Mouse (Mus musculus) urinary bladder, postnatal 25 days (tissue): ENCODE results near the gene Wdr64.

Experiments used
- DNase-seq: peaks from one replicate; pipeline ENCODE4 v3.0.0; 2022; ENCODE audit warnings: low spot score

The Wdr64 gene

GRCm38 (mm10) chr1:175698293-175698692 lies at the start of gene Wdr64:
Gene Wdr64 (plus strand): TSS chr1:175698593.
- no peak for DNase-seq

DNA sequence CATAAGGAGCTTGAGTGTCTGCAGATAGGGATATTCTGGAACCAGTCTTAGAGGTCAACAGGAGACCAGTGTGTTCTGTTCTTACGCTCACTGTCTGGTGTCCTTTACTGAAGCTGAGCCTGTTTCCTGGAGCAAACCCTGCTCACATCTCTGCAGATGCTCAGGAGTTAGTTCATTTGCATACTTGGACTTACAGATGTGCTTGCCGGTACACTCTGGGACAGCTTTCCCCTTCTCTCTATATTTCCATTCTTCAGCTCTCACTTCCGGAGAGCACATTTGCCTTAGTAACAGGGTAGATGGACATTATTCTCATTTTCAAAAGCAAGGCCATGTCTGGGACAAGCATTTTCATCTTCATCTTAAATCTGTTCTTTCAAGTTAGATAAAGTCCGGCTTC lies 49.8 kb upstream of the Wdr64 start:
- DNase-seq, result no peak

- DNase-seq, result no peak
These were observed 38.5 kb upstream of the Wdr64 start for GRCm38 (mm10) chr1:175659900-175660299.

DNA sequence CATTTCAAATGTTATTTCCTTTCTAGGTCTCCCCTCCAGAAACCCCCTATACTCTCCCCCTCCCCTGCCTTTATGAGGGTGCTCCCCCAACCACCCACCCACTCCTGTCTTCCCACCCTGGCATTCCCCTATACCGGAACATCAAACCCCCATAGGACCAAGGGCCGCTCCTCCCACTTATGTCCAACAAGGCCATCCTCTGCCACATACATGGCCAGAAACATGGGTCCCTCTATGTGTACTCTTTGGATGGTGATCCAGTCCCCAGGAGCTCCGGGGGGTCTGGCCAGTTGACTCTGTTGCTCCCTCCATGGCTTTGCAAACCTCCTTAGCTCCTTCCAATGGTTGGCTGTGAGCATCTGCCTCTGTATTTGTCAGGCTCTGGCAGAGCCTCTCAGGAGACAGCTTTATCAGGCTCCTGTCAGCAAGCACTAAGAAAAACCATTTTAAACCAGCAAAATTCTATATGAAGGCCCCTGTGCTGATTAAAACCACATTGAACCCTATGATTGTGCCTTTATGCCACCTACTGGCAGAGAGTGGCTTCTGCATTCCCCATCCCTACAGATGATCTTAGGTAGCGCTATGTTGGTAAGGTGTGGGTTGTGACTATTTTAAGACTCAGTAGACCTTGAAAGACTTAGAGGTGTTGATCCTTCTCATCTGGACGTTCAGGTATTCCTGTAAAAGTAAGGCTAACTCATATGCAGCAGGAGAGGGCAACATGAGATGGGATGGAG lies 29.6 kb upstream of the Wdr64 start:
- DNase-seq, result no peak

DNA sequence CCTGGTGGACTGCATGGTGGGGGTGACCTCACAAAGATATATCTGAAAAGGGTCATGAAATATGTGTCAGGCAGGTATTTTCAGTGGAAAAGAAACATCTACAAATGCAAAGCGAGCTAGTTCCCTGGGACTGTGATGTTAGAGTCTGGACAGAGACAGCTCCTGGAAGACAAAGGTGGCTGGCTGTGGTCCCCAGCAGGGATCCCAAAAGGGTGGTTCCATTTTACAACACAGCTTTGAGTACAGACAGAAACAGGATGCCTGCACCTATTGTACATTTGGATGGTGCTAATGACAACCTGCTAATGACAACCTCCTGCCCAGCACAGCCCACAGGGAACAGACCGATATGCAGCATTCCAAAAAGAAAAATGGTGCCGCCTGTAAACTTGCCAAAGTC lies 28.9 kb upstream of the Wdr64 start:
- DNase-seq, result no peak

GRCm38 (mm10) chr1:175670042-175670441 lies 28.4 kb upstream of the Wdr64 start:
- no peak for DNase-seq

GRCm38 (mm10) chr1:175671626-175672025 lies 26.8 kb upstream of the Wdr64 start:
- no peak for DNase-seq

DNA sequence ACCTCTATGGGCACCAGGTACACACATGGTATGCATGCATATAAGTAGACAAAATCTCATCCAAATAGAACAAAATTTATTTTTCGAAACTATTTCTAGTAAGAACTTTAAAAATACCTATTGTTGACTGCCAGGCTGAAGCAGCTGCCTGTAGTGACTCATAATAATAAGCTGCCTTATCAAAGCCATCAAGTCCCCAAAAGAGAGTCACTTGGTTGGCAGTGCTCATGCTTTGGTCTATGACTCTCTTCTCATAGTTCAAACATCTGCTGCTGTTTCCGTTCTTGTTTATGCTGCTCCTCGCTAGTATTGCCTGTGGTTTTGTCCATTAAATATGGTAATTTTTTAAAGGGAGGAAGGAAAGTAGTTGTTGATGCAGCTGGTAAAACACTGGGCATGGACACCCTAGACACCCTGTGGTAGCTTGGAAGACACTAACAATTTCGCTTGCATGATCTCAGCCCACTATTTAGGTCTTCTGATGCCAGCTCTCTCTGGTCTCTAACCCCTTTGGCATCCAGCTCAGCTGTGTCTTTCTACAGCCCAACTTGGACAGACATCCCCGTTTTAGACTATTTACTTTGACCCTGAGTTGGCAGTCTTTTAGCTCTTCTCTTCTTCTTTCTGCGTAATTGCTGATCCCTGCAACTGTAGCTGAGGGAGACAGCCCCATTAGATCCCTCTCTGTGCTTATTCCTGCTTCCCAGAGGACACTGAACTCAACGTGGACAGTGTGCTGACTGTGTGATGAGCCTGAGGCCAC lies 24.6 kb upstream of the Wdr64 start:
- no peak for DNase-seq

GRCm38 (mm10) chr1:175675116-175675515 lies 23.3 kb upstream of the Wdr64 start:
- DNase-seq, result no peak

DNA sequence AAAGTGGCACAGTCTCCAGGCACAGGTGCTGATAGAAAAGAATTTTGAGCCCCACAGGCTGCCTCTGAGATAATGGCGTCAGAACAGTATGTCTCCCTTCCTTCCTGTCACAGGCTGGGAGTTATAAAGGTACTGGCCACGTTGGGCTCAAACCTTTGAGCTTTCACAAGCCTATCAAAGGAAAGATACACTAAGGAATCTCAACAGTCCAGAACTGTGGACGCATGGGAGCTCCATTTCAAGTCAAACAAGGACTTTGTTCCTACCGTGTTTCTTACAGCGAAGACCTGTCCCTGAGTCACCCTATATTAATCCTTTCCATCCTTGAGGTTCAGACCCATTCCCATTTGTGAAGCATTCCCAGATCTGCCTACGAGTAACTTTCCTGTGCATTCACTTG lies 20.9 kb upstream of the Wdr64 start:
- DNase-seq, result no peak

DNA sequence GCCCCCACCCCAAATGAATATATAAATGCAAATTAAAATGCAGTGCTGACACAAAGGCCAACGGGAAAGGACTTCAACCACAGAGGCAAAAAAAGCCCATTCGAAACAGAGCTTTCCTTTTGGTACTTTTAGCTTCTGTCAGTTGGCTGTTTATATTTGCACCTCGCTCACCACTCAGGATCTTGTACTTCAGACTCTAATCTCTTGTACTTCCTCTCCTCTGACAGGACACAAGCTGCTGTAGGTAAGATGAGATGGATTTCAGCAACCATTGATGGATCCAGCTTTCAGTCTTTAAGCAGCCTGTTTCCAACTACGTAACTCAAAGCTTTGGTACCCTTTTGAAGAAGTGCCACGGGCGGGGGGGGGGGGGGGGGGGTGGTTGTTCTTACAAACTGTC lies 17.4 kb upstream of the Wdr64 start:
- no peak for DNase-seq

DNA sequence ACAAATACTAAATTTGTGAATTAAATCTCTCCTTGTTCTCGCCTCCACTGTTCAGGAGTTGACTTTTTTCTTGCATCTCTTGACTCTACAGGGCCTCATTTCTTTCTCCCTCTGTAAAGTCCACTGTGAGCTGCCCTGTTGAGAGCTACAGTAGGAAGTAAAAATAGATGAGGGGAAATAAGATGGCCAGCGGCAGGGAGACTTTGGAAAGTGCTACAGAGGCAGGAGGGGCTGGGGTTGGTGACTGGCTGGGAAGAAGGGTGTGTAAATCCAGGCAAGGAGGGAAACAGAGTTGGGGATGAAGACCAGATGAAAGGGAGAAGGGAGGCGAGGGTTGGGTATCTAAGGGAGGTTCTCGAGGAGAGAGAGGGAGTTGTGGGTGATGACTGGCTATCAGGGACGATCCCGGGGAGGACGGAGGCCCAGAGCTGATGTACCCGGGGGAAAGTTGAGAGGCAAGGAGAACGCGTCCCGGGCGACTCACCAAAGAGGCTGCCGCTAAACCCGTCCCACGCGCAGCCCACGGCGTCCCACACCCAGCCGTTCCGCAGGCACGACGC lies 6.6 kb upstream of the Wdr64 start:
- no peak for DNase-seq

DNA sequence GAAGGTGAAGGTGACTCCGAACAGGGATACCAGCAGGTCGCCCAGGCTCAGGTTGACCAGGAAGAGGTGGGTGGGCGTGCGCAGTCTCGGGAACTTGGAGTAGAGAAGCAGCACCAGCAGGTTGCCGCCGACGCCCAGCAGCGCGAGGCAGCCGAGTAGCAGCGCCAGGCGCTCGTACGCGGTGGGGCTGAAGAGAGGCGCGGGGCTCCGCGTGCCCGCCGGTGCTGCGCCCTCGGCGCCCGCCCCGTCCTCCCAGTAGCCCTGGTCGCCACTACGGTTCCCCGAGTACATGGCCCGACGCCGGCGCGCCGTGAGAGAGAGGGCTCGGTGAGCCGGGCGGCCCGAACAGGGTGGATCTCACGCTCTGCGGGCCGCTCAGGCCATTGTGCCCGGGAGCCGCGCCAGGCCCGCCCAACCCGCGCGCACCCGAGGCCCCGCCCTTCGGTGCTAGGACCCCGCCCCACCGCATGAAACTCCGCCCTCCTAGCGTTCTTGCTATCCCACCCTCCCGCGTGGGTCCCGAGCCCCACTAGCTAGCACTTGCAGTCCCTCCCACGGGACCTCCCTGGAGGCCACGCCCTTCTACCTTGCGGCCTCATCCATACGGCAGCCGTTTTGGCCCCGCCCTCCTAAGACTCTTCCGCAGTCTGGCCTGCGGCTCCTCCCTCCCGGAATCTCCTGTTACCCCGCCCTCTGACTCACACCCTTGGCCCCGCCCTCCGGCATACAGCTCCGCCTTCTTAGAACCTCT lies 6.0 kb upstream of the Wdr64 start, which contains the start of the genes Opn3 and Chml:
Gene Opn3, minus strand, starts transcription at position 531 of the 751 bp plus-strand sequence.
Gene Chml, minus strand, starts transcription at position 656 of the 751 bp plus-strand sequence.
- peak; percentile 99 for DNase-seq

GRCm38 (mm10) chr1:175692997-175693361 lies 5.4 kb upstream of the Wdr64 start:
- no peak for DNase-seq

DNA sequence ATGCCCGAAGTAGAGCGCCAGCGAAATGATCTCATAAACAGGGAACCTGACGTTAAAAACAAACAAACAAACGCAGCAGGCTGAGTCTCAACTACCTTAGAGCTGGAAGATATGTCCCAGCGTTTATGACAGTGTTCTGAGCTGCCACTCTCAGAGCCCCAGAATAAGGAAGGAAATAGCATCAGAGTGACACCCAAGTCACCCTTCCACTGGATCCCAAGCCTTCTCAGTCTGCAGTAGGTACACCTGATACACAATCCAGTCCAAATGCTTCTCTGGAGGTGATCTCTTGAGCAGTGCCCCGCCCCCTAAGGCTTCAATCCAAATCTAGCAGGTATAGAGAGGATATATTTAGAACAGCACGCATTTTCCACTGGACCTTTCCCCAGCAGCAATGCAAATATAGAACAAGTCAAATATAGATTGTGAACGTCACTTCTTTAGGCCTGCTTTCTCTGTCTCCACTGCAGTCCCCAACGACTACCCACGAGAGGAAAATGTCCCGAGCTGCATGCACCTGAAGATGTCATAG lies 4.9 kb upstream of the Wdr64 start:
- no peak for DNase-seq

DNA sequence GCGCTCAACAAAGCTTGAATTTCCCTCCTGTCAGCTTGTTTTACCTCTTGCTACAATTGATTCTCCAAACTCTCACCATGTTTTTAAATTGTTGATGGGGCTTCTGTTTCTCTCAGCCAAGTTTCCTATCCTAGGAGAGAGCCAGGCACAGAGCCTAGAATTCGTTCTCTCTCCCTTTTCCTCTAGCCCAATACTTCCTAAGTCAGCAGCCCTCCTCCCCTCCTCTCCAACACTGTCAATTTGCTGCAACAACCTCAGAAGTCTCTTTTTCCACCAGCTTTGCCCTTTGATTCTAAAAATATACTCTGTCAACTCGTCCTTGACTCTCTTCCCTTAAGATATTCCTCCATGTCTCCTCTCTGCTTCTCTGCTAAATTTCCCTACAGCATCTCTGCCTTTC lies 982 bp downstream of the Wdr64 start:
- DNase-seq, result no peak

GRCm38 (mm10) chr1:175699796-175700195 lies 1.4 kb downstream of the Wdr64 start:
- DNase-seq, result no peak

DNA sequence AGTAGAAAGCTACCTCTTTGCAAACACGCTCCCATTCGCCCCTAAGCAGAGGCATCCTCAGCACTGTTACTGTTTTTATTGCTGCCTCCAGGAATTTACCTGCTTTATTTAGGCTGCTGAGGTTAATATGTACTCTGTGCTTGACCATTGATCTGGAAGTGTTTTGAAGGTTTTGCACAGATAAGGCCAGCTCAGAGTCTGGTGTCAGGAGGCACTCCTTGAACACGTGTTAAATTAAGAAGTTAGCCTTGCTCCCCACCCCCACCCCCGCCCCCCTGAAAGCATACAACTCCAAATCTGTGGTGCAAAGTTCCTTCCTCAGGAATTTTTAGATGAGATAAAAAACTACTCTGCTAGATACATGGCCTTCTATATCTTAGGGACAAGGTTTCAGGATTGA lies 2.8 kb downstream of the Wdr64 start:
- no peak for DNase-seq

DNA sequence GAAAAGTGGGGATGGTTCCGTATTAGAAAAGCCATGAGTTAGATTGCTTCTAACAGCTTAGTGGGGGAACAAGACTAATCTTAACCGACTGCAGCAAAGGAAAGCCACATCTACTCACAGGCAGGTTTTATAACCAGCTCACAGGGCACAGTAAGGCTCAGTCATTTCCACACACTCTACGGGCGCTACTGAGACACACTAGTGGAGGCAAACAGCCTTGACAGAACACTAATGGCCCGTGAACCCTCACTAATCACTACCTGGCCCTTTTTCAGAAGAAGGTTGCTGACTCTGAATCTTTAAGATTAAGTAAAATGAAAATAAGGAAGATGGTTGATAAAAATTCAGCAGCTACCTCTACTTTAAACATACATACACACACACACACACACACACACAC lies 9.2 kb downstream of the Wdr64 start:
- no peak for DNase-seq

DNA sequence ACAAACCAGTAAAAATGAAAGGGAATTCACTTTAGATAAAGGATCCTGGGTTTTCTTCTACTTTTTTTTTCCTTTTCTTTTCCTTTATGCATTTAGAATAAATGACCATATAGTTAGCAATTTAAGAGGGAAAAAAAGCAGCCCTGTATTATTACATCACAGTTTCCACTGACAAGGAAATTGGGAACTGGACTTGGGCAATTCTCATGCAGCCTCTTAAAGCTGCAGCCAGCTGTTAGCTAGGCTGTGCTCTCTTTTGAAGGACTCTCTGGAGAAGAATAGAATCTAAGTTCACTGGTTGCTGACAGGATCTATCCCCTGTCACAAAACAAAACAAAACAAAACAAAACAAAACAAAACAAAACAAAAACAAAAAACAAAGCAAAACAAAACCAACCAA lies 9.6 kb downstream of the Wdr64 start:
- no peak for DNase-seq

GRCm38 (mm10) chr1:175712338-175712909 lies 14.0 kb downstream of the Wdr64 start:
- DNase-seq, result no peak

DNA sequence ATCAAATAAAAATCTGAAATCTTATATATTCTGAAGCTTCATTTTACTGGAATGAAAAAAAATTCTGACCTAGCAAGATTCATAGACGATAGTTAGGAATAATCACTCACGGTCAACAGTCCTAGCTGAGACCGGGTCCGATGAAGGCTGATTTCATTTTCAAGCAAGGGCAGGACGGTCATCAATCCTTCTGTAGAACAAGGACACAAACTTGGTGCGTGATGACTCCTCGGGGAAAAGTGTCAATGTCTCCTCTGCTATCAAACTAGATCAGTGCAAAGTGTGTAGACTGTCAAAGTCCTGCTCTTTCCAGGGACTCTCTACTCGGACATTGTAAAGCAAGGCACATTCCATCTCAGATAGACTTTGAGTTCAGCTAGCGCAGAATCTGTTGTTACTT lies 18.4 kb downstream of the Wdr64 start:
- no peak for DNase-seq
